In the genomic region with DNA sequence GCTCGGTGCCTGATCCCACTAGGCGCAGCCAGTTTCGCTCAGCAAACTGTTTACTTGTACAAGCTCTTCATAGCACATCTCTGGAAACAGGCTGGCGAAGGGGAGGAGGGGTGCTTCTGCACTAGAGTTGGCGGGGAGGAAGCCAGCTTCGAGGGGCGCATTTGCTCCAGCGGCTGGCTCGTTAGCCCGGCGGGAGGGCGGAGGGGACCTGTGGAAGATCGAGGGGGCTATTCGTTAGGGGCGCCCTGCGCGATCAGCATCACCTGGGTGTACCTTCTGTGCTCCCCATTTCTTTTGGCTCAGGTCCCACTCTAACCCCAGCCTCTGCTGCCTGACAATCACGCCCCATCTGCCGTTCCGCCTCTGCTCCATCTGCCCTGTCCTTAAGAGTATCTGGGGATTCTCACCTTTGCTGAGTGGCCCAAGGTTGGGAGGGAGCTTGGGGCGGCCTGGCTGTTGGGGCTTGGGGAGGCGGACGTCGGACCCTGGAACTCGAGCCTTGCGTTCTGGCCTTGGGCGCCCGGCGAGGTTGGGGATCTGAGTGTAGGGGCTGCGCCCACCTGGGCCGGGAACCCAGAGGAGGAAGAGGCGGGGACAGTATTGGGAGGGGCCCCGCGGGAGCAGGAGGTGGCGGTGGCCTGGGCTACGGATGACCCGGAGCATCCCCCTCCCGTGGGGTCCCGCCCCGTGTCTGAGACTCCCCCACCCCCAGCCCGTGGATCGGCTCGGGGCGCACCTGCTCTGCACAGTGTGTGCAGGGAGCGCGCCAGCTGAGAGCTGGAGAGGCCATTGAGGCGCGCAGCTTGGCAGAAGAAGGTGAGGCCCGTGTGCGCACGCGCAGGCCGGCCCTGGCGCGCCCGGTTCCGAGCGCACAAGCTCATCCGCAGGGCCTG, we compare ENCODE assay signal across 9 mouse cellular contexts. TPM values are rescaled to one million over a fixed set of nuclear protein-coding genes. Genes with fewer than 3 reads are reported as not detected.
DNase-seq lines count a peak whose midpoint lies in the region; ATAC-seq lines count a peak whose summit lies in the region.
"Had no signal": no experiment of that assay in that cellular context is flagged by ENCODE, and none has a peak within 500 bp of the region (broad histone marks: within the 10 kb centered on the region; RNA-seq: fewer than 3 reads in every experiment).

No protein-coding gene starts in this region.

- intact Hi-C loops in left cerebral cortex, postnatal 10 days (cut with DNase I), result no loop called here

- H3K4me1 ChIP-seq in forebrain, embryonic 11.5 days (replicated peaks; ENCODE audit: control insufficient read depth, insufficient read depth, low read length), result peaks cover 5% of the 10 kb centered on the region; the same call in 1 of the 2 replicates
- no peaks in the 10 kb centered on the region; the same call in 1 of the 2 replicates for H3K4me1 ChIP-seq in hindbrain, embryonic 11.5 days (replicated peaks; ENCODE audit: control insufficient read depth, insufficient read depth, low read length)
- peaks cover 29% of the 10 kb centered on the region for H3K4me1 ChIP-seq in midbrain, embryonic 13.5 days (replicated peaks)

- no peaks in the 10 kb centered on the region for H3K36me3 ChIP-seq in forebrain, embryonic 11.5 days (ENCODE audit: control insufficient read depth, insufficient read depth, low read length)
- no peaks in the 10 kb centered on the region for H3K36me3 ChIP-seq in hindbrain, embryonic 11.5 days (ENCODE audit: control insufficient read depth, insufficient read depth, low read length)
- H3K36me3 ChIP-seq in midbrain, embryonic 13.5 days, result peaks cover 12% of the 10 kb centered on the region; the same call in 1 of the 2 replicates

- H3K9ac ChIP-seq in forebrain, embryonic 11.5 days (ENCODE audit: low read length), result peak overlapping the region; percentile 43
- H3K9ac ChIP-seq in hindbrain, embryonic 11.5 days (ENCODE audit: low read depth, low read length), result peak overlapping the region; percentile 5; the same call in 1 of the 2 replicates
- H3K9ac ChIP-seq in midbrain, embryonic 13.5 days (replicated peaks), result peak overlapping the region; percentile 71
- H3K9ac ChIP-seq: liver, embryonic 14.5 days had no signal

- H3K9me3 ChIP-seq in forebrain, embryonic 11.5 days (ENCODE audit: control insufficient read depth, low read length), result no peaks in the 10 kb centered on the region
- H3K9me3 ChIP-seq in hindbrain, embryonic 11.5 days (ENCODE audit: control insufficient read depth, low read length), result no peaks in the 10 kb centered on the region
- H3K9me3 ChIP-seq in midbrain, embryonic 13.5 days, result no peaks in the 10 kb centered on the region

- DNase-seq in ES-CJ7 (ENCODE audit: low read depth, low spot score), result peak; percentile 78
- peak; percentile 95 for DNase-seq in brain, adult 2 months (ENCODE audit: low read depth, low spot score)
- peak; percentile 66 for DNase-seq in forebrain, embryonic 11.5 days (ENCODE audit: low spot score)
- DNase-seq in hindbrain, embryonic 11.5 days (ENCODE audit: low spot score), result peak; percentile 42
- peak; percentile 60 to 78 for DNase-seq in left cerebral cortex, postnatal 10 days (ENCODE audit: extremely low spot score in 1 of 2, low spot score in 2 of 2)
- peak; percentile 33 for DNase-seq in testis, postnatal 14 days (ENCODE audit: low spot score)
- DNase-seq in spleen, adult 18-20 months, result no peak

- H3K4me2 ChIP-seq in forebrain, embryonic 11.5 days (ENCODE audit: low read depth, low read length, severe bottlenecking), result peak overlapping the region; percentile 70
- H3K4me2 ChIP-seq in hindbrain, embryonic 11.5 days (replicated peaks; ENCODE audit: low read depth, low read length), result peak overlapping the region; percentile 50
- peak overlapping the region; percentile 83 for H3K4me2 ChIP-seq in midbrain, embryonic 13.5 days (replicated peaks)

- WGBS in forebrain, embryonic 11.5 days, result under 1% methylated on average over 58 of the region's 59 CpGs
- 2% methylated on average over 57 of the region's 59 CpGs for WGBS in hindbrain, embryonic 11.5 days
- WGBS in midbrain, embryonic 13.5 days, result 1% methylated on average over 58 of the region's 59 CpGs

- ATAC-seq in forebrain, embryonic 11.5 days (replicated peaks; ENCODE audit: low FRiP score), result 0 out of 2 replicates have a peak, but pooled peaks have one; percentile 60
- no peak; the same call in 1 of the 2 replicates for ATAC-seq in hindbrain, embryonic 11.5 days (ENCODE audit: low FRiP score)
- peak; percentile 74 for ATAC-seq in midbrain, embryonic 13.5 days

- peaks cover 49% of the 10 kb centered on the region for H3K27me3 ChIP-seq in forebrain, embryonic 11.5 days (ENCODE audit: control insufficient read depth, insufficient read depth, low read length)
- peaks cover 54% of the 10 kb centered on the region for H3K27me3 ChIP-seq in hindbrain, embryonic 11.5 days (ENCODE audit: control insufficient read depth, insufficient read depth, low read length)
- peaks cover 79% of the 10 kb centered on the region for H3K27me3 ChIP-seq in midbrain, embryonic 13.5 days

- peak overlapping the region; percentile 40 for H3K4me3 ChIP-seq in forebrain, embryonic 11.5 days (ENCODE audit: low read depth, low read length)
- peak overlapping the region; percentile 33 for H3K4me3 ChIP-seq in hindbrain, embryonic 11.5 days (ENCODE audit: low read depth, low read length)
- H3K4me3 ChIP-seq in midbrain, embryonic 13.5 days (replicated peaks), result peak overlapping the region; percentile 52

- H3K27ac ChIP-seq in forebrain, embryonic 11.5 days (ENCODE audit: low read depth, low read length), result no peak overlapping the region
- H3K27ac ChIP-seq in hindbrain, embryonic 11.5 days (ENCODE audit: low read depth, low read length), result no peak overlapping the region
- no peak overlapping the region for H3K27ac ChIP-seq in midbrain, embryonic 13.5 days
- H3K27ac ChIP-seq: liver, embryonic 14.5 days had no signal

RNA-seq across cellular contexts. Expression of gene 1700023F06Rik, which starts 9.2 kb away (rescaled TPM):
- 0.23 and 0.32 TPM in 2 replicates for polyA plus RNA-seq in forebrain, embryonic 11.5 days (2014; fragmentation: Nextera tagmentation; extraction: Ambion mirVana)
- 0.25 and 0.27 TPM in 2 replicates for polyA plus RNA-seq in hindbrain, embryonic 11.5 days (2014; fragmentation: Nextera tagmentation; extraction: Ambion mirVana)
- total RNA-seq in left cerebral cortex, postnatal 10 days (2021), result 1 to 10 TPM; 1.3 to 1.7 TPM
- 0.70 and 0.71 TPM in 2 replicates for polyA plus RNA-seq in midbrain, embryonic 13.5 days (2015; fragmentation: Nextera tagmentation; extraction: Ambion mirVana)
- polyA plus RNA-seq: liver, embryonic 14.5 days had no signal

RNA-seq across cellular contexts. Expression of gene Spata32, which starts 19.1 kb away (rescaled TPM):
- polyA plus RNA-seq in forebrain, embryonic 11.5 days (2014; fragmentation: Nextera tagmentation; extraction: Ambion mirVana), result not detected in 2 replicates
- polyA plus RNA-seq in hindbrain, embryonic 11.5 days (2014; fragmentation: Nextera tagmentation; extraction: Ambion mirVana), result not detected in 2 replicates
- total RNA-seq in left cerebral cortex, postnatal 10 days (2021), result 1 to 10 TPM; 1.6 to 2.0 TPM
- polyA plus RNA-seq in midbrain, embryonic 13.5 days (2015; fragmentation: Nextera tagmentation; extraction: Ambion mirVana), result 0.43 and 0.48 TPM in 2 replicates
- polyA plus RNA-seq: liver, embryonic 14.5 days had no signal

RNA-seq across cellular contexts. Expression of gene Fmnl1, which starts 28.2 kb away (rescaled TPM):
- 0.76 and 1.8 TPM in 2 replicates for polyA plus RNA-seq in forebrain, embryonic 11.5 days (2014; fragmentation: Nextera tagmentation; extraction: Ambion mirVana)
- polyA plus RNA-seq in hindbrain, embryonic 11.5 days (2014; fragmentation: Nextera tagmentation; extraction: Ambion mirVana), result 0.91 and 1.1 TPM in 2 replicates
- total RNA-seq in left cerebral cortex, postnatal 10 days (2021), result 10 to 100 TPM; 79.5 to 80.7 TPM
- polyA plus RNA-seq in midbrain, embryonic 13.5 days (2015; fragmentation: Nextera tagmentation; extraction: Ambion mirVana), result 1.7 and 3.7 TPM in 2 replicates

Comparison
In these comparisons a context has a peak if more than half of its experiments do, and no peak if none do; other contexts are left out.
1. DNase-seq: peak in ES-CJ7 (single experiment), brain, adult 2 months (single experiment), forebrain, embryonic 11.5 days (single experiment), hindbrain, embryonic 11.5 days (single experiment), left cerebral cortex, postnatal 10 days (2 of 2) and testis, postnatal 14 days (single experiment); none in spleen, adult 18-20 months (0 of 2).
2. H3K9ac ChIP-seq: peak in every context shown above with its lines; median percentile 71 in midbrain, embryonic 13.5 days; 43 in forebrain, embryonic 11.5 days; 5 in hindbrain, embryonic 11.5 days.
3. Peak in every context shown above with its lines, with median percentiles within 50 percentile points of each other: H3K4me2 ChIP-seq and H3K4me3 ChIP-seq.